Mouse (Mus musculus) forebrain, embryonic 14.5 days (tissue): ENCODE measurements around the gene Tmub1. TPM values are rescaled to one million over a fixed set of nuclear protein-coding genes. Genes with fewer than 3 reads are reported as not detected.

Experiments used
- ATAC-seq: fragments of 200-750 bp; cut with Nextera tagmentation; 2 replicates; pipeline ENCODE4 v1.8.0; 2017; ENCODE audit warnings: mild to moderate bottlenecking, moderate library complexity
- DNase-seq: peaks from one replicate; pipeline ENCODE4 v3.0.0-alpha.2; 2015; ENCODE audit warnings: low spot score
- H3K27ac ChIP-seq: fragments of 300-500 bp; sonication (generic); 2 replicates; pipeline ENCODE4 v1.5.1; 2014; ENCODE audit warnings: low read depth, mild to moderate bottlenecking, control low read depth, low read length, moderate library complexity
- H3K27me3 ChIP-seq: fragments of 300-500 bp; sonication (generic); replicated peaks from 2 replicates; pipeline ENCODE4 v1.6.1; 2014; ENCODE audit warnings: low read length, control low read depth, mixed read lengths; ENCODE audit not compliant: control insufficient read depth, insufficient read depth
- H3K36me3 ChIP-seq: fragments of 300-500 bp; sonication (generic); 2 replicates; pipeline ENCODE4 v1.6.1; 2014; ENCODE audit warnings: low read length, control low read depth; ENCODE audit not compliant: control insufficient read depth, insufficient read depth
- H3K4me1 ChIP-seq: fragments of 300-500 bp; sonication (generic); 2 replicates; pipeline ENCODE4 v1.6.1; 2014; ENCODE audit warnings: antibody characterized with exemption, low read length, control low read depth; ENCODE audit not compliant: control insufficient read depth, insufficient read depth
- H3K4me2 ChIP-seq: fragments of 300-500 bp; sonication (generic); 2 replicates; pipeline ENCODE4 v1.6.1; 2014; ENCODE audit warnings: mild to moderate bottlenecking, control low read depth, low read length
- H3K4me3 ChIP-seq: fragments of 300-500 bp; sonication (generic); 2 replicates; pipeline ENCODE4 v1.5.1; 2014; ENCODE audit warnings: low read depth, low read length, control low read depth
- H3K9ac ChIP-seq: fragments of 300-500 bp; sonication (generic); 2 replicates; pipeline ENCODE4 v1.6.1; 2014; ENCODE audit warnings: mild to moderate bottlenecking, low read length, control low read depth, moderate library complexity
- H3K9me3 ChIP-seq: fragments of 300-500 bp; sonication (generic); replicated peaks from 2 replicates; pipeline ENCODE4 v1.6.1; 2016; ENCODE audit warnings: low read length, control low read depth, mixed read lengths; ENCODE audit not compliant: control insufficient read depth
- WGBS: fragments of 180-500 bp; shearing (Covaris S2); extraction: QIAGEN DNeasy Blood & Tissue Kit; methylation state at CpG from one replicate; pipeline ENCODE4 v1.1.7; 2014; 5-methylcytosine and 5-hydroxymethylcytosine counted together
- polyA plus RNA-seq: library from polyadenylated mRNA; unstranded; fragments of >200 nt; fragmentation: Nextera tagmentation; extraction: Ambion mirVana; gene quantifications from 2 replicates; pipeline ENCODE4 v1.2.1, GENCODE M21; 2014

The Tmub1 gene
- polyA plus RNA-seq, 1 experiment from 2014 or later: 45.5 TPM

DNA sequence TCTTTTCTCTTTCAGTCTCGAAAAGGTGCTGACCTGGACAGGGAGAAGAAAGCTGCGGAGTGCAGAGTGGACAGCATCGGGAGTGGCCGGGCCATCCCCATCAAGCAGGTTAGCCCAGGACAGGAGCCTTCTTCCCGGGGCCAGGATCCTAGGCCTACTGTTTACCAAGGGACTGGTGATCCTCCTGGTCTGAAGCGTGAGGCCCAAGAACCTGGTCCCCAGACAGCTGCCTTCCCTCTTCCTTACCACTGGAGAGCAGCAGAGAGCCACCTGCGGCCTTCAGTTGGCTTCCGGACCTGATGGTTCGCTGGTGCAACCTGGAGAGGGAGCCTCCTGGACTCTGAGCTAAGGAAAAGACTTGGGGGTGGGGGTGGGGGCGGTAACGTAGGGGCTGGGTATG lies 35.7 kb upstream of the Tmub1 start:
- Histone ChIP-seq H3K27ac (no peak overlapping the region), H3K4me3 (no peak overlapping the region), H3K36me3 (peaks cover 69% of the 10 kb centered on the region), H3K27me3 (no peaks in the 10 kb centered on the region), H3K9ac (no peak overlapping the region), H3K4me1 (peaks cover 21% of the 10 kb centered on the region), H3K9me3 (no peaks in the 10 kb centered on the region), H3K4me2 (no peak overlapping the region)
- 14% methylated on average over 11 of the region's 11 CpGs for WGBS
- peak; percentile 85 for DNase-seq
- peak; percentile 27 for ATAC-seq

DNA sequence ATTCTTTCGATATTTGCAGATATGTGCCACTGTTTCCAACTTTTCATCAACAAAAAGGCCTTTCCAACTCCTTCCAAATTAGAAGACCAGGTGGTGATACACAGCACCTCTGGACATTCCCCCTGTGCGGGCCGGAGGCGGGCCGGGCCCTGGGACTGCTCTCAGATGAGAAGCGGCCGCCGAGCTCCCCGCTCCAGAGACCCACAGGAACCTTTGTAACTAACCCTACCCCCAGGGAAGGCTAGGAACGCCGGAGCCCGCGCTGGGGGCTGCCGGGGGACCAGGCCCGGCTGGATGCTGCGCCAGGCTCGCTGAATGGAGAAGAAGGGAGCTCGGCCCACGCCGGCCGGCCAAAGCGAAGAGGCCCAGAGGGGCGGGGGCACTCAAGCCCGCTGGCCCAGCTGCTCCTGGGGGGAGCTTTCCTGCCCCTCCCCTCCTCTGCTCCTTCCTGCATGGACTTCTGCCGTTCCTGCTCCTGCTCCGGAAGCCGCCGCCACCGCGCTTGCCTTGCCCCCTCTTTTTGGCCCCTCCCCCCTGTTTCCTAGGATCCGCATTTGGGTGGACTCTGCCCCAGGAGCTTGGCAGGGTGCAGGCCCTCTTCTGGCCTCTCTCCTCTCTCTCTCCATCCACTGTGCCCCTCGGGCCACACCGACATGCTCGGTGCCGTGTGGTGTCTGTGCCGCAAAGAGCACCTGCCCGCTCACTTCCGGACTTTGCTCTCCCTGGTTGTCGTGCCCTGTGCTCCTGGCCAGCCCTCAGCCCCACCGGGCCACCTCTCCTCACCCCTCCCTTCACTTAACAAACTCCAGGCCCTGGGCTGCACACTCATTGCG lies 34.8 kb upstream of the Tmub1 start:
- Histone ChIP-seq H3K36me3 (peaks cover 69% of the 10 kb centered on the region), H3K4me1 (peaks cover 21% of the 10 kb centered on the region)

DNA sequence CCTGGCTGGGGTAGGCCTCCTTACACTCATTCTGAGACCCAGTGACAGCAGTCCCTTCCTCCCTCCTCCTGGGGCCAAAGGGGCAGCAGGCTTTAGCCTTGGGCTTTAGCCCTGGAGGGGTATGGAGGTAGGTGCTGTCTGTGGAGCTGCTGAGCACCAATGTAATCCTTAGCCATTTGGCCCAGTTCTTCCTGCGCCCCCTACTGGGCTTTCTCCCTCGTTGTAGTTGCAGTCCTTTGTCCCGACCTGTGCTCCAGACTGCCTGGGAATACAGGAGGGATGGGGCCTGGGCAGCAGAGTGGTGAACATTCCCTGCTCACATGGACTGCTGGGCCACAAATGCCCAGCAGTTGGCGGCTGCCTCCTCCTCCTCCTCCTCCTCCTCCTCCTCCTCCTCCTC lies 34.0 kb upstream of the Tmub1 start:
- no peaks in the 10 kb centered on the region for H3K9me3 ChIP-seq
- no peak overlapping the region; the same call in 1 of the 2 replicates for H3K9ac ChIP-seq
- H3K4me2 ChIP-seq: no peak overlapping the region
- H3K4me1 ChIP-seq: peaks cover 21% of the 10 kb centered on the region
- DNase-seq (peak; percentile 87), ATAC-seq (peak; percentile 56)
- H3K4me3 ChIP-seq: no peak overlapping the region
- H3K27ac ChIP-seq: no peak overlapping the region
- WGBS: 3% methylated on average over 3 of the region's 4 CpGs
- peaks cover 70% of the 10 kb centered on the region for H3K36me3 ChIP-seq
- no peaks in the 10 kb centered on the region for H3K27me3 ChIP-seq

More for the DNA sequence above, 34.8 kb upstream of the Tmub1 start:
- ATAC-seq (no peak), DNase-seq (no peak)
- Histone ChIP-seq H3K27me3 (no peaks in the 10 kb centered on the region), H3K4me3 (no peak overlapping the region), H3K9ac (no peak overlapping the region), H3K27ac (no peak overlapping the region), H3K4me2 (no peak overlapping the region), H3K9me3 (no peaks in the 10 kb centered on the region)
- 41% methylated on average over 40 of the region's 41 CpGs for WGBS

DNA sequence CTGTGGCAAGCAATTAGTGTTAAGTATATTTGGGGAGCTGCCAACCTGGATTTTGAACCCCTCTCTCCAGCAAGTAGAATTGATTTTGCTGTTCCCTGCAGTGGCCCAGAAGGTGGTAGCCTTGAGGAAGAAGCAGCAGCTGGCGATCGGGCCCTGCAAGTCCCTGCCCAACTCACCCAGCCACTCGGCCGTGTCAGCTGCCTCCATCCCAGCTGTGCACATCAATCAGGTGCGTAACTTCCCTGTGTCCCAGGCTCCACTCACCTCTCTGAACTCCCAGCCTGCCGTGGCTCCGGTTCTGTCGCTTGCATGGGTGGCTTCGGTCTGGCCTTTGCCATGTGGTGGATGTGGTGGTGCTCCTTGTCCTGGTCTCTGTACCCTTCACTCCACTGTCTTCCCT lies 30.3 kb upstream of the Tmub1 start:
- Histone ChIP-seq H3K4me1 (peaks cover 14% of the 10 kb centered on the region), H3K36me3 (peaks cover 62% of the 10 kb centered on the region)
- 95% methylated on average over 9 of the region's 9 CpGs for WGBS

DNA sequence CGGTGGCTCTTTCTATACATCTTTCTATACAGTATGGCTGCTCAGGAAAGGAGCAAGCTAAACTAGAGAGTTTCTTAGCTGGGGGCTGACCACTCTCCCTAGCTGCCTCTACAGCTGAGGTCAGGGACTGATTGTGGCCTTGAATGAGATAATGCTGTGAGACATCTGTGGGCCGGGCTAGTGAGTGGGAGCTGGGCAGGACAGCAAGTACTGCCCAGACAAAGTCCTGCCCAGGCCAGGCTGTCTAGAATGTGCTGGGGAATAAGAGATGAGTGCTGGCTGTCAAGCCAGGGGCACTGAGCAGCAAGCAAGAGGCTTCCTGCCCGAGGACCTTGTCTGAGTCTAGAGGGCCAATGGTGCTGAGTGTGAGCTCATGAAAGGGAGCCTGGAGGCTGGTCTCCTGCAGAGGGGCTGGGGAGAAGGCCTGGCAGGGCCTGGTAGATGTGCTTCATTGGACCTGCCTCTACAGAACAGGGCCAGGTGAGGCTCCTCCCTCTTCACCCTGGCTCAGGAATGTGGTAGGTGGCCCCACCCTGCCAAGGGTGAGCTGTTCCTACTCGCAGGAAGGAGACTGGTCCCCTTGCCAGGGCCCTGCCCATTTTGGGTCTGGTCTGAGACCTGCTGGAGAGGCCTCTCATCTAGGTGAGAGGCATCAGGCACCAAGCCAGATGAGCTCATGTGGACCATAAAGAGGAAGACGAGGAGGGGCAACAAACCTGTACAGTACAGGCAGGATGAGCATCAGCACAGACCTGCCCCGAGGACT lies 28.0 kb upstream of the Tmub1 start:
- Histone ChIP-seq H3K4me3 (no peak overlapping the region), H3K27ac (no peak overlapping the region), H3K4me1 (peaks cover 9% of the 10 kb centered on the region), H3K9me3 (no peaks in the 10 kb centered on the region), H3K4me2 (no peak overlapping the region), H3K9ac (no peak overlapping the region), H3K27me3 (peaks cover 21% of the 10 kb centered on the region; the same call in 1 of the 2 replicates), H3K36me3 (peaks cover 45% of the 10 kb centered on the region)
- no peak for ATAC-seq
- WGBS: 72% methylated on average over 6 of the region's 6 CpGs
- DNase-seq: no peak

More for the DNA sequence above, 30.3 kb upstream of the Tmub1 start:
- ATAC-seq (no peak), DNase-seq (no peak)
- Histone ChIP-seq H3K27me3 (peaks cover 21% of the 10 kb centered on the region; the same call in 1 of the 2 replicates), H3K4me3 (no peak overlapping the region), H3K9me3 (no peaks in the 10 kb centered on the region), H3K4me2 (no peak overlapping the region), H3K9ac (no peak overlapping the region), H3K27ac (no peak overlapping the region)

DNA sequence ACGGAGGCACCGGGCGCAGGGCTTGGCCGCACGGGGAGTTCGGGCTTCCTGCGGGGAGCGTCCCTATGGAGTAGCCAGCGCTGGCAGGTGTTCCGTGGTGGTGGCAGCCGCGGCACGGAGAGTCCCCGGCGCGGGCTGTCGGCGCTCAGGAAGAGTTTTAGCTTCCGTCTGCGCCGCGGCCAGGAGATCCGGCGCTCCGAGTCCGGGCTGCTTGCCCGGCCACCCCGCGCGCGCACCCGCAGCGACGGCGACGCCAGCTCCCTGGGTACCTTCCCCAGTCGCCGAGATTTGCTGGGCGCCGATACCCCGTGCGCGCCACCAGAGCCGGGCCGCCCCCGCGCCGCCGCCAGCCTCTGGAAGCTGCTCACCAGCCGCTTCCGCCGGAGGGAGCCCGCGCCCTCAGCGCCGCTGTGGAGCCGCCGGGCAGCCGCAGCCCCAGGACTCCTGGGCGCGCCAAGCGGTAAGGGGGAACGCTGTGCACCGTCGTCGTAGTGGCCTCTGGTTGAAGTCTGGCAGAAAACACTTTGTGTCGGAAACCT lies 27.1 kb upstream of the Tmub1 start:
- H3K9me3 ChIP-seq: no peaks in the 10 kb centered on the region
- 3% methylated on average over 67 of the region's 67 CpGs for WGBS
- H3K9ac ChIP-seq: peak overlapping the region; percentile 54
- H3K27me3 ChIP-seq: peaks cover 21% of the 10 kb centered on the region; the same call in 1 of the 2 replicates
- peaks cover 9% of the 10 kb centered on the region for H3K4me1 ChIP-seq
- H3K4me2 ChIP-seq: peak overlapping the region; percentile 61
- peaks cover 36% of the 10 kb centered on the region for H3K36me3 ChIP-seq
- H3K27ac ChIP-seq: no peak overlapping the region
- ATAC-seq (peak; percentile 45; the same call in 1 of the 2 replicates), DNase-seq (no peak)
- peak overlapping the region; percentile 31 for H3K4me3 ChIP-seq

DNA sequence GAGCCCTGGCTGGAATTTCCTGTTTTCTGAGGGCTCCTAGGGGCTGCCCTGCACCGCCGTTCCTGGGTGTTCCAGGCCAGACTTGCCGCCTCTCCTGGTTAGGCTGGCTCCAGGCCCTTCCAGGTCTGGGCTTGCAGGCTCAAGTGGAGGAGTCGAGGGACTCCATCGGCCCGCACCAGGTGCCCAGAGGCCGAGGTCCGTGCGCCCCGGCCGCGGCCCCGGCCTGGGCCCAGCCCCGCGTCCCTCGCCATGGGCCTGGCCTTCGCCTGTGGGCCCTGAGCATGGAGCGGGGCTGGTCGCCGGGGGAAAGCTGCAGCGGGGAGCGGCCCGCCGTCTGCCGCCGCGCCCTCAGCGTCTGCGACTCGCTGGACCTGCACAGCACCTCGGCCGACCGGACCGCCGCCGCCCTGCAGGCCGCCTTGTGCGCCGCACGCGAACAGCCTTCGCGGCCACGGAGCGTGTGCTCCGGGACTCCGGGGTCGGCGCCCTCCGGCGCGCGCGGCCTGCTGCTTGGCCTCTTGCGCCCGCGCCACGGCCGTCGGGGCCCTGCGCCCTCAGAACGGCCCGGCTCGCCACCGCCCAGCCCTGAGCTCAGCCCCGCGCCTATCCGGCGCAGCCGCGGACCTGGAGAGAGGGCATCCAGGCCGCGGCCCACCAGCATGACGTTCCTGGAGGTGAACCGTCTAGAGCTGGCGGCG lies 26.5 kb upstream of the Tmub1 start:
- Histone ChIP-seq H3K4me2 (peak overlapping the region; percentile 61), H3K4me3 (peak overlapping the region; percentile 31), H3K27me3 (peaks cover 21% of the 10 kb centered on the region; the same call in 1 of the 2 replicates), H3K36me3 (peaks cover 30% of the 10 kb centered on the region), H3K9ac (peak overlapping the region; percentile 54), H3K4me1 (peaks cover 9% of the 10 kb centered on the region), H3K27ac (no peak overlapping the region), H3K9me3 (no peaks in the 10 kb centered on the region)
- WGBS: 3% methylated on average over 71 of the region's 77 CpGs
- no peak for DNase-seq
- ATAC-seq: peak; percentile 18; the same call in 1 of the 2 replicates

DNA sequence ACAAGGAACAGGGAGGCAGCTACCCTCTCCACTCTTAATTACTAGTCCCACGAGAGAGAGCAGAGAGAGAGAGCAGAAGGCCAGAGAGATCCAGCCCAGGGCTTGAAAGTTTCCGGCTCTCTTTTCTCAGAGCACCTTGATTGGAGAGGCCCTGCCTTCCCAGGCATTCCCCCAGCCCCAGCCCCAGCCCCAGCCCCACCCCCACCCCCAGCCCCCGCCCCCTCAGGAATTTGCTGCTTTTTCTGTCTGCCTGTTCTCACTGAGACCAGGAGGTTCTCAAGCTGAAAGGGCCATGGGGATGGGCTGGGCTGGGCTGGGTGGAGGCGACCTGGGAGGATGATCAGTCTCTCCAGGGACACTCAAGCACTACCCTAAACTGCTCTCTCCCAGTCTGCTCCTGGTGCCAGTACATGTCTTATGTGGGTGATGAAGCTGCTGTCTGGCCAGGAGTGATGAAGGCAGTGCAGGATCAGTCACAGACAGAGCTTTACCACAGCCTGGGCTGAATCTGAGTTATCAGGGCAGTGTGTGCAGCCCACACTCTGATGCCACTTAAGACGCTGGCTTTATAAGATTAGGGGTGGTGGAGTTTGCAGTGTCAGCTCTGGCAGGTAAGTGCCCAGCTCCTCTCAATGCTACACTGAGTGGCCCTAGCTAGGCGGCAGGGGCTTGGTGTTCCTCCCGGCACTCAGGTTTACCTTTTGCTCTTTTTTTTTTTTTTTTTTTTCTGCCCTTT lies 25.4 kb upstream of the Tmub1 start:
- Histone ChIP-seq H3K4me3 (no peak overlapping the region), H3K9ac (no peak overlapping the region), H3K27ac (no peak overlapping the region), H3K9me3 (no peaks in the 10 kb centered on the region), H3K27me3 (peaks cover 21% of the 10 kb centered on the region; the same call in 1 of the 2 replicates), H3K4me1 (peaks cover 9% of the 10 kb centered on the region), H3K36me3 (peaks cover 19% of the 10 kb centered on the region), H3K4me2 (no peak overlapping the region)
- no peak for DNase-seq
- WGBS: 29% methylated on average over 7 of the region's 7 CpGs
- no peak for ATAC-seq
